Comparison of ENCODE assay signal across 22 mouse cellular contexts in the genomic region with DNA sequence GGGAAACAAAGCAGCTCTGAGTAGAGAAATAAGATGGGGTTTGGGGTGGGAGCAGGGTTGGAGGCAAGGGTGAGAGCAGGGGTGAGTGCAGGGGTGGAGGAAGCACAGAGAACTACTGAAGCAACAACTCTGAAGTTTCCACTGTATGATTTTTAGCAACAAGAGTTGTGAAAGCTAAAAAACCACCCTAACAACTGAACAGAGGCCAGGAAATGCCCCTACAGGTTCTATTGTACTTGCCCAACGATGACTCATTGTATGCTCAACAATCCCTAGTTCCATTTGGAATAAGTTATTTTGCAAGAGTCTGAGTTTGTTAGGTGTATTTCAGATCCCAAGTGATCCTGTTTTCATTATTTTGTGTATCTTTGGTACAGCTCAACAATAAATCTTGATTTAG.
DNase-seq lines count a peak whose midpoint lies in the region; ATAC-seq and TF ChIP-seq lines count a peak whose summit lies in the region.
"Had no signal": no experiment of that assay in that cellular context is flagged by ENCODE, and none has a peak within 500 bp of the region (broad histone marks: within the 10 kb centered on the region; RNA-seq: fewer than 3 reads in every experiment).

No protein-coding gene starts in this region.

- no peak overlapping the region for H3K9ac ChIP-seq in lung, postnatal 0 days (replicated peaks; ENCODE audit: low read depth)
- H3K9ac ChIP-seq: embryonic facial prominence, embryonic 12.5 days; forebrain, embryonic 12.5 days; heart, embryonic 13.5 days; hindbrain, embryonic 14.5 days; limb, embryonic 13.5 days; liver, embryonic 15.5 days; midbrain, embryonic 15.5 days; neural tube, embryonic 15.5 days; stomach, embryonic 15.5 days had no signal

- no peak overlapping the region for H3ac ChIP-seq in myocyte (ENCODE audit: control insufficient read depth, insufficient read length)

- H3K4me2 ChIP-seq in lung, postnatal 0 days (replicated peaks; ENCODE audit: low read depth, low read length) = no peak overlapping the region
- peak overlapping the region; percentile 33 for H3K4me2 ChIP-seq in myocyte (ENCODE audit: low read depth)
- H3K4me2 ChIP-seq: embryonic facial prominence, embryonic 12.5 days; forebrain, embryonic 12.5 days; heart, embryonic 13.5 days; hindbrain, embryonic 14.5 days; limb, embryonic 13.5 days; liver, embryonic 15.5 days; midbrain, embryonic 15.5 days; neural tube, embryonic 15.5 days; stomach, embryonic 15.5 days had no signal

- 66% methylated on average over 1 of the region's 1 CpGs for WGBS in lung, postnatal 0 days

- TF ChIP-seq CTCF in lung, postnatal 0 days (IDR thresholded peaks at IDR 0.05) = no peak

- H3K4me1 ChIP-seq in lung, postnatal 0 days (ENCODE audit: insufficient read depth, low read depth, low read length) = no peaks in the 10 kb centered on the region
- H3K4me1 ChIP-seq: forebrain, embryonic 12.5 days; liver, embryonic 15.5 days; stomach, embryonic 15.5 days had no signal

- no peaks in the 10 kb centered on the region for H3K27me3 ChIP-seq in lung, postnatal 0 days (replicated peaks; ENCODE audit: insufficient read depth, low read length)
- H3K27me3 ChIP-seq in myocyte (ENCODE audit: control insufficient read depth, insufficient read depth, insufficient read length) = no peaks in the 10 kb centered on the region
- H3K27me3 ChIP-seq: embryonic facial prominence, embryonic 12.5 days; forebrain, embryonic 12.5 days; heart, embryonic 13.5 days; limb, embryonic 13.5 days; liver, embryonic 15.5 days; midbrain, embryonic 15.5 days; neural tube, embryonic 15.5 days; stomach, embryonic 15.5 days had no signal

- no peaks in the 10 kb centered on the region for H3K9me3 ChIP-seq in lung, postnatal 0 days (ENCODE audit: low read length)
- H3K9me3 ChIP-seq: embryonic facial prominence, embryonic 12.5 days; forebrain, embryonic 12.5 days; heart, embryonic 13.5 days; limb, embryonic 13.5 days; liver, embryonic 15.5 days; midbrain, embryonic 15.5 days; neural tube, embryonic 15.5 days; stomach, embryonic 15.5 days had no signal

- TF ChIP-seq POLR2A in myocyte (IDR thresholded peaks at IDR 0.05; ENCODE audit: insufficient read length, low read depth) = no peak

- no peak overlapping the region for H3K4me3 ChIP-seq in lung, postnatal 0 days (ENCODE audit: low read depth, low read length)
- H3K4me3 ChIP-seq in myocyte = no peak overlapping the region
- H3K4me3 ChIP-seq: embryonic facial prominence, embryonic 12.5 days; forebrain, embryonic 12.5 days; heart, embryonic 13.5 days; limb, embryonic 13.5 days; liver, embryonic 15.5 days; midbrain, embryonic 15.5 days; neural tube, embryonic 15.5 days; stomach, embryonic 15.5 days had no signal

- H3K79me2 ChIP-seq in myocyte (ENCODE audit: control insufficient read depth, insufficient read depth) = no peaks in the 10 kb centered on the region

- H3K27ac ChIP-seq in lung, postnatal 0 days (ENCODE audit: low read length) = no peak overlapping the region
- H3K27ac ChIP-seq: embryonic facial prominence, embryonic 12.5 days; forebrain, embryonic 12.5 days; heart, embryonic 13.5 days; hindbrain, embryonic 14.5 days; liver, embryonic 15.5 days; midbrain, embryonic 15.5 days; neural tube, embryonic 15.5 days; stomach, embryonic 15.5 days had no signal

- ATAC-seq in lung, postnatal 0 days = peak; percentile 54
- ATAC-seq: intestine, embryonic 16.5 days; midbrain, embryonic 15.5 days had no signal

- no peak for TF ChIP-seq EP300 in lung, postnatal 0 days (IDR thresholded peaks at IDR 0.05)

- H3K36me3 ChIP-seq in lung, postnatal 0 days (ENCODE audit: insufficient read depth, low read length) = no peaks in the 10 kb centered on the region
- H3K36me3 ChIP-seq in myocyte (ENCODE audit: control insufficient read depth, insufficient read depth) = no peaks in the 10 kb centered on the region
- H3K36me3 ChIP-seq: embryonic facial prominence, embryonic 12.5 days; forebrain, embryonic 12.5 days; heart, embryonic 13.5 days; limb, embryonic 13.5 days; liver, embryonic 15.5 days; midbrain, embryonic 15.5 days; neural tube, embryonic 15.5 days; stomach, embryonic 15.5 days had no signal

- DNase-seq in lung, postnatal 0 days (ENCODE audit: low spot score) = peak; percentile 71
- no peak for DNase-seq in lung, postnatal 10 days
- peak; percentile 72 for DNase-seq in Muller cell, postnatal 12 days (ENCODE audit: inconsistent ontology term)
- peak; percentile 46 for DNase-seq in fat pad, adult 2 months (ENCODE audit: extremely low read depth, low read depth, low spot score)
- DNase-seq in spleen, adult 18-20 months = no peak
- no peak for DNase-seq in left cerebral cortex, adult 8-10 months (ENCODE audit: low spot score in 2 of 2)
- DNase-seq: cerebellum, adult 9-11 months; gastrocnemius, postnatal 10 days; heart, adult 18-20 months; right cerebral cortex, postnatal 25 days; thymus, adult 18-20 months had no signal

TF ChIP-seq in myocyte, 11 proteins besides CTCF, POLR2A, EP300 and RAD21:
- TF ChIP-seq MYOG (IDR thresholded peaks at IDR 0.05; ENCODE audit: control insufficient read depth in 1 of 3, insufficient read depth in 1 of 3, insufficient read length in 2 of 3, low read depth in 2 of 3) (no peak), POLR2AphosphoS2 (IDR thresholded peaks at IDR 0.05; ENCODE audit: insufficient read length, low read depth) (no peak), TCF3 (IDR thresholded peaks at IDR 0.05; ENCODE audit: insufficient read length, low read depth) (no peak), CEBPB (IDR thresholded peaks at IDR 0.05; ENCODE audit: insufficient read depth, poor library complexity, severe bottlenecking) (no peak), MYOD1 (IDR thresholded peaks at IDR 0.05; ENCODE audit: control insufficient read depth in 1 of 3, insufficient read length in 2 of 3, low read depth in 2 of 3) (no peak), TCF12 (IDR thresholded peaks at IDR 0.05; ENCODE audit: insufficient read depth, poor library complexity, severe bottlenecking) (no peak), USF1 (IDR thresholded peaks at IDR 0.05; ENCODE audit: low read depth) (no peak), SRF (IDR thresholded peaks at IDR 0.05; ENCODE audit: control insufficient read depth, insufficient read length, low read depth) (no peak), MAX (IDR thresholded peaks at IDR 0.05; ENCODE audit: low read depth) (no peak), REST (IDR thresholded peaks at IDR 0.05; ENCODE audit: insufficient read depth, insufficient read length) (no peak), E2F4 (IDR thresholded peaks at IDR 0.05; ENCODE audit: insufficient read depth) (no peak)

Comparison
In these comparisons a context has a peak if more than half of its experiments do, and no peak if none do; other contexts are left out.
1. DNase-seq: peak in lung, postnatal 0 days (single experiment), Muller cell, postnatal 12 days (single experiment) and fat pad, adult 2 months (single experiment); none in lung, postnatal 10 days (single experiment), spleen, adult 18-20 months (0 of 2) and left cerebral cortex, adult 8-10 months (0 of 2).